Mouse (Mus musculus) CH12.LX (cell line): ENCODE results near the gene Phldb1. TPM values are rescaled to one million over a fixed set of nuclear protein-coding genes. Genes with fewer than 3 reads are reported as not detected.

Experiments used
- DNase-seq: peaks from one replicate; pipeline ENCODE4 v3.0.0-alpha.2; 2013; ENCODE audit errors: extremely low read depth
- H3K27ac ChIP-seq: 2 replicates; pipeline ENCODE4 v1.5.1; 2012; ENCODE audit warnings: low read depth, mild to moderate bottlenecking, control low read depth, moderate library complexity; ENCODE audit not compliant: insufficient read depth
- H3K27me3 ChIP-seq: replicated peaks from 2 replicates; pipeline ENCODE3; 2012; ENCODE audit warnings: inconsistent platforms
- H3K36me3 ChIP-seq, 2 experiments: replicated peaks in 1 of 2; 2 replicates each; pipeline versions ENCODE3 to v1.6.1; 2012; ENCODE audit warnings: inconsistent platforms in 1 of 2, low read length in 1 of 2, mild to moderate bottlenecking in 1 of 2, mixed read lengths in 1 of 2, moderate library complexity in 1 of 2; ENCODE audit not compliant: control insufficient read depth in 1 of 2, insufficient read depth in 1 of 2
- H3K4me1 ChIP-seq, 2 experiments: 2 replicates each; pipeline ENCODE4 v1.6.1; 2012; ENCODE audit warnings: inconsistent platforms in 1 of 2, moderate library complexity in 1 of 2; ENCODE audit not compliant: insufficient read depth in 2 of 2, control insufficient read depth in 1 of 2
- H3K4me2 ChIP-seq: 2 replicates; pipeline ENCODE4 v1.6.1; 2012; ENCODE audit warnings: low read depth, mild to moderate bottlenecking, control low read depth; ENCODE audit not compliant: poor library complexity, insufficient read depth, severe bottlenecking
- H3K4me3 ChIP-seq, 3 experiments: fragments of 150-350 bp in 1 of 3; sonication (generic) in 1 of 3; replicated peaks in 1 of 3; 2 replicates each; pipeline versions ENCODE3 to v1.5.1; 2011 to 2012; ENCODE audit warnings: low read depth in 2 of 3, low read length in 2 of 3, mild to moderate bottlenecking in 2 of 3, moderate library complexity in 2 of 3, control low read depth in 1 of 3, improper control_type of control experiment in 1 of 3, inconsistent platforms in 1 of 3, mixed read lengths in 1 of 3; ENCODE audit not compliant: poor library complexity in 1 of 3
- H3K79me2 ChIP-seq: replicated peaks from 2 replicates; pipeline ENCODE4 v1.6.1; 2012; ENCODE audit warnings: mild to moderate bottlenecking, moderate library complexity; ENCODE audit not compliant: control insufficient read depth, poor library complexity, insufficient read depth, severe bottlenecking; ENCODE audit errors: extremely low read depth
- H3K9ac ChIP-seq: 2 replicates; pipeline ENCODE4 v1.6.1; 2012; ENCODE audit warnings: low read depth, mild to moderate bottlenecking, control low read depth, moderate library complexity; ENCODE audit not compliant: insufficient read depth
- H3K9me3 ChIP-seq: replicated peaks from 2 replicates; pipeline ENCODE3; 2012; ENCODE audit warnings: low read length, inconsistent platforms, mixed read lengths
- BHLHE40 ChIP-seq: IDR thresholded peaks from 2 replicates; pipeline ENCODE4 v1.6.1; 2011; ENCODE audit warnings: mild to moderate bottlenecking, low read depth, low read length, improper control_type of control experiment
- EP300 ChIP-seq: IDR thresholded peaks from 2 replicates; pipeline ENCODE4 v1.6.1; 2011; ENCODE audit warnings: low read length, improper control_type of control experiment
- ETS1 ChIP-seq: conservative IDR thresholded peaks from 2 replicates; pipeline ENCODE4 v1.6.1; 2012; ENCODE audit warnings: low read depth, mild to moderate bottlenecking, inconsistent platforms, low read length, improper control_type of control experiment, moderate library complexity
- MAFK ChIP-seq: IDR thresholded peaks from 2 replicates; pipeline ENCODE4 v1.6.1; 2011; ENCODE audit warnings: low read length, improper control_type of control experiment; ENCODE audit not compliant: insufficient replicate concordance
- MEF2A ChIP-seq: IDR thresholded peaks from 2 replicates; pipeline ENCODE4 v1.6.1; 2014; ENCODE audit warnings: low read depth, mild to moderate bottlenecking, inconsistent platforms, low read length, improper control_type of control experiment, borderline replicate concordance
- MXI1 ChIP-seq: IDR thresholded peaks from 2 replicates; pipeline ENCODE4 v1.6.1; 2011; ENCODE audit warnings: mild to moderate bottlenecking, low read depth, low read length, improper control_type of control experiment
- NELFE ChIP-seq: IDR thresholded peaks from 2 replicates; pipeline ENCODE4 v1.6.1; 2011; ENCODE audit warnings: low read depth, low read length, improper control_type of control experiment
- PAX5 ChIP-seq: IDR thresholded peaks from 2 replicates; pipeline ENCODE4 v1.6.1; 2012; ENCODE audit warnings: low read length, inconsistent platforms, mixed read lengths
- POLR2A ChIP-seq: IDR thresholded peaks from 2 replicates; pipeline ENCODE4 v1.6.1; 2011; ENCODE audit warnings: low read depth, mild to moderate bottlenecking, improper control_type of control experiment, low read length
- TBP ChIP-seq: conservative IDR thresholded peaks from 2 replicates; pipeline ENCODE4 v1.6.1; 2011; ENCODE audit warnings: low read depth, low read length, improper control_type of control experiment
- TCF12 ChIP-seq: IDR thresholded peaks from 2 replicates; pipeline ENCODE4 v1.6.1; 2014; ENCODE audit warnings: low read depth, mild to moderate bottlenecking, inconsistent platforms, low read length, improper control_type of control experiment
- ZMIZ1 ChIP-seq: IDR thresholded peaks from 2 replicates; pipeline ENCODE4 v1.6.1; 2012; ENCODE audit warnings: low read depth, mild to moderate bottlenecking, inconsistent platforms, low read length, improper control_type of control experiment
- dilution Hi-C: fragments of 300-500 bp; cut with MboI; formaldehyde crosslinking; loops from 2 replicates; pipeline ENCODE4 v1.14.3; 2020; ENCODE audit warnings: low sequenced_read_pairs; ENCODE audit not compliant: extremely low pct_unique_long_range_greater_than_20kb, extremely low pct_ligation_motif_present
- in situ Hi-C: fragments of 300-500 bp; cut with MboI; formaldehyde crosslinking; loops from 3 replicates; pipeline ENCODE4 v1.14.3; 2019; ENCODE audit warnings: low sequenced_read_pairs, low pct_ligation_motif_present, low pct_unique_long_range_greater_than_20kb, mixed read lengths
- polyA plus RNA-seq: library from polyadenylated mRNA; unstranded; fragments of >175 nt; gene quantifications from 2 replicates; pipeline ENCODE4 v1.2.1, GENCODE M21; 2012; ENCODE audit warnings: low read depth; ENCODE audit not compliant: insufficient read length
- total RNA-seq, 2 experiments: library from RNA; depleted of rRNA; stranded (reverse); fragments of 300-350 nt in 1 of 2; fragments of >200 nt in 1 of 2; gene quantifications; 2 replicates each; pipeline ENCODE4 v1.2.3; 2012 to 2014

Gene Phldb1
- total and polyA plus RNA-seq, 3 experiments: 7.9 to 15.1 (median 14.6) TPM

GRCm38 (mm10) chr9:44673005-44673404 is 62.0 kb downstream of the Phldb1 start, which contains the start of gene Treh:
TSS of gene Treh (plus strand) at chr9:44673233.
- no peak for DNase-seq
- no peak within 1 kb of the TSS for H3K4me3 ChIP-seq

GRCm38 (mm10) chr9:44672291-44672865 is 62.6 kb downstream of the Phldb1 start:
- Histone ChIP-seq H3K4me1 (peaks cover 0 to 1% of the 10 kb centered on the region in 2 experiments; a peak in 1 of 4 replicates), H3K27me3 (peaks cover 54% of the 10 kb centered on the region), H3K27ac (no peak overlapping the region), H3K9me3 (peaks cover 14% of the 10 kb centered on the region), H3K4me2 (no peak overlapping the region), H3K9ac (no peak overlapping the region), H3K36me3 (no peaks in the 10 kb centered on the region), H3K4me3 (no peak overlapping the region), H3K79me2 (no peaks in the 10 kb centered on the region)
- TF ChIP-seq MAFK (no peak), TBP (no peak), NELFE (no peak), BHLHE40 (no peak)
- in situ Hi-C loops (no loop called here), dilution Hi-C loops (no loop called here)
- no peak for DNase-seq

More at GRCm38 (mm10) chr9:44673005-44673404, 62.0 kb downstream of the Phldb1 start, which contains the start of gene Treh:
- H3K9me3 ChIP-seq: peaks cover 14% of the 10 kb centered on the region
- no peak within 1 kb of the TSS for H3K9ac ChIP-seq
- TF ChIP-seq EP300: no peak
- in situ Hi-C loops: no loop called here
- dilution Hi-C loops: no loop called here
- H3K79me2 ChIP-seq: no peaks in the 10 kb centered on the region
- no peak within 1 kb of the TSS for H3K4me2 ChIP-seq
- H3K36me3 ChIP-seq: no peaks in the 10 kb centered on the region
- peaks cover 56% of the 10 kb centered on the region for H3K27me3 ChIP-seq
- no peak within 1 kb of the TSS for H3K27ac ChIP-seq
- no peaks in the 10 kb centered on the region for H3K4me1 ChIP-seq

DNA sequence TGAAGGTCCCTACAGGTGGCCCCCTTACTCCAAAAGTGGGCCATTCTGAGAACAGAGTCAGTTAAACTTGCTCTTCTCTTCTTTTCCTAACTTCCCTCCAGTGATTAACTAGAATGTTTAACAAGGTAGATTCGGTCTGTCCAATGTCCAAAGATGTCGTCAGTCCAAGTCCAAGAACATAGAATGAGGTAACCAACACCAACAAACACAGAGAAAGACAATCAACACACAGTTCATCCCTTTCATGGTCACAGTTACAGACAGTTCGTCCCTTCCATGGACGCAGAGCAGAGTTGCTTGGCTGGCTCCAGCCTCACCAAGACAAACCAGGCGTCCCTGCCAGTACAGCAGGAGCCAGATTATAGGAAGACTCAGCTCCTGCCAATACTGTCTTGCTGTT is 63.6 kb downstream of the Phldb1 start:
- no peaks in the 10 kb centered on the region for H3K36me3 ChIP-seq
- H3K27ac ChIP-seq: no peak overlapping the region
- peaks cover 49% of the 10 kb centered on the region for H3K27me3 ChIP-seq
- no peak overlapping the region for H3K9ac ChIP-seq
- dilution Hi-C loops (no loop called here), in situ Hi-C loops (no loop called here)
- H3K4me3 ChIP-seq: no peak overlapping the region
- peaks cover 14% of the 10 kb centered on the region for H3K9me3 ChIP-seq
- no peak overlapping the region for H3K4me2 ChIP-seq
- DNase-seq: no peak
- H3K79me2 ChIP-seq: no peaks in the 10 kb centered on the region
- TF ChIP-seq BHLHE40 (no peak), PAX5 (no peak)
- peaks cover 0 to 3% of the 10 kb centered on the region in 2 experiments; a peak in 1 of 4 replicates for H3K4me1 ChIP-seq

DNA sequence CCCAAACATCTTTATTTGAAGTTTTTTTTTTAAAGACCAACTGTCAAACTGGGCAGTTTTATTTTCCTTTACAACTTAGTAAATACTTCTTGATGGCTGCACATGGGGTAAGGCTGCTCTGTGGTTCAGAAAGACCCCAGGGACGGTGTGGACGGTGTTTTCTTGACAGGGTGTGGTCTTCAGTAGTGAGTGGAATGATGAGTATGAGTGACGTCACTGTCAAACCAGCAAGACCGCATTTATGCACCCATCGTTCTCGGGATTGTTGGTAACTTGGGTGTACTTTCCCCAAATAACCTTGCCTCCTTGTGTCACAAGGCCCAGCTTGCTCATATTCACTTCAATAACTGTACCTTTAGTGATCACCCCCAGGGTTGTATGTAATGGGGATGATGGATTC is 71.3 kb downstream of the Phldb1 start:
- H3K79me2 ChIP-seq: no peaks in the 10 kb centered on the region
- in situ Hi-C loops: no loop called here

More for the DNA sequence above, 71.3 kb downstream of the Phldb1 start:
- Histone ChIP-seq H3K4me3 (no peak overlapping the region), H3K36me3 (no peaks in the 10 kb centered on the region), H3K9me3 (no peaks in the 10 kb centered on the region), H3K27ac (peak overlapping the region; percentile 64), H3K4me1 (peaks cover 0 to 8% of the 10 kb centered on the region in 2 experiments; a peak in 1 of 4 replicates), H3K27me3 (peaks cover 3% of the 10 kb centered on the region), H3K9ac (no peak overlapping the region), H3K4me2 (peak overlapping the region; percentile 61)
- TF ChIP-seq MEF2A: peak; percentile 67; the same call in 1 of the 2 replicates
- peak; percentile 63 for TF ChIP-seq BHLHE40
- TF ChIP-seq TCF12: 0 out of 2 replicates have a peak, but pooled peaks have one; percentile 23
- peak; percentile 23; the same call in 1 of the 2 replicates for TF ChIP-seq MXI1
- TF ChIP-seq ZMIZ1: no peak
- peak; percentile 54; the same call in 1 of the 2 replicates for TF ChIP-seq ETS1
- TF ChIP-seq POLR2A: no peak
- dilution Hi-C loops: no loop called here
- peak; percentile 45 for DNase-seq
